Mouse (Mus musculus): ENCODE results near the gene Ddi1.

- no peak for TF ChIP-seq CTCF (conservative IDR thresholded peaks at IDR 0.05 in 1 of 2, IDR thresholded peaks at IDR 0.05 in 1 of 2; ENCODE audit: low read depth in 2 of 2, low read length in 2 of 2)
- no peak for TF ChIP-seq MYC (IDR thresholded peaks at IDR 0.05; ENCODE audit: low read depth, low read length)
Observed at GRCm38 (mm10) chr9:6269796-6270280, at the start of gene Ddi1.
